Mouse (Mus musculus): ENCODE measurements around the gene A930018P22Rik. TPM values are rescaled to one million over a fixed set of nuclear protein-coding genes. Genes with fewer than 3 reads are reported as not detected.
A peak's percentile ranks its signal among the peaks of the same experiment; 100 is the strongest.
"Not testable (repeated sequence)": the region's sequence is repeated elsewhere in the genome, so short reads cannot be mapped to it uniquely, and the experiment has no call there.

The A930018P22Rik gene
- polyA plus RNA-seq (2014; fragmentation: Nextera tagmentation; extraction: Ambion mirVana) = 0.59 TPM in 1 of 2 replicates, not detected in the other

- peaks cover 22 to 50% of the 10 kb centered on the region in 2 experiments for H3K4me1 ChIP-seq (ENCODE audit: control insufficient read depth in 2 of 2, insufficient read depth in 2 of 2, low read length in 2 of 2)
- peak within 1 kb of the TSS; percentile 79 to 85 for H3K27ac ChIP-seq (replicated peaks in 1 of 2; ENCODE audit: control insufficient read depth in 1 of 2, insufficient read depth in 1 of 2, low read depth in 2 of 2, low read length in 2 of 2)
- no peaks in the 10 kb centered on the region for H3K9me3 ChIP-seq (ENCODE audit: control insufficient read depth, low read length)
- no peaks in the 10 kb centered on the region for H3K36me3 ChIP-seq (ENCODE audit: control insufficient read depth, insufficient read depth, low read length)
- under 1% methylated on average over 73 of the region's 74 CpGs for WGBS
- peak within 1 kb of the TSS; percentile 70 to 81 for H3K4me3 ChIP-seq (ENCODE audit: control insufficient read depth in 1 of 2, insufficient read depth in 1 of 2, low read depth in 1 of 2, low read length in 2 of 2)
- H3K27me3 ChIP-seq (ENCODE audit: control insufficient read depth, insufficient read depth, low read length) = no peaks in the 10 kb centered on the region
- peak; percentile 95 for ATAC-seq (ENCODE audit: insufficient number of reproducible peaks, insufficient read depth, low FRiP score, low read depth)
- H3K9ac ChIP-seq (ENCODE audit: low read length) = peak within 1 kb of the TSS; percentile 85
- H3K4me2 ChIP-seq (ENCODE audit: low read length) = peak within 1 kb of the TSS; percentile 83
These were observed at the start of gene A930018P22Rik for GRCm38 (mm10) chr2:104122505-104123378. A930018P22Rik (plus strand) TSS chr2:104122769.

GRCm38 (mm10) chr2:104078285-104078684, 44.3 kb upstream of the A930018P22Rik start:
- not testable (repeated sequence) for H3K9me3 ChIP-seq (ENCODE audit: control insufficient read depth, low read length); H3K4me2 ChIP-seq (ENCODE audit: low read length); H3K4me3 ChIP-seq (ENCODE audit: control insufficient read depth in 1 of 2, insufficient read depth in 1 of 2, low read depth in 1 of 2, low read length in 2 of 2); H3K27ac ChIP-seq (replicated peaks in 1 of 2; ENCODE audit: control insufficient read depth in 1 of 2, insufficient read depth in 1 of 2, low read depth in 2 of 2, low read length in 2 of 2); H3K27me3 ChIP-seq (ENCODE audit: control insufficient read depth, insufficient read depth, low read length); ATAC-seq (ENCODE audit: insufficient number of reproducible peaks, insufficient read depth, low FRiP score, low read depth); H3K36me3 ChIP-seq (ENCODE audit: control insufficient read depth, insufficient read depth, low read length); H3K4me1 ChIP-seq (ENCODE audit: control insufficient read depth in 2 of 2, insufficient read depth in 2 of 2, low read length in 2 of 2); H3K9ac ChIP-seq (ENCODE audit: low read length)
- WGBS = 58% methylated on average over 5 of the region's 5 CpGs

GRCm38 (mm10) chr2:104081436-104082050, 41.0 kb upstream of the A930018P22Rik start:
- not testable (repeated sequence) for ATAC-seq (ENCODE audit: insufficient number of reproducible peaks, insufficient read depth, low FRiP score, low read depth)

GRCm38 (mm10) chr2:104082474-104082873, 40.1 kb upstream of the A930018P22Rik start:
- Histone ChIP-seq H3K9me3 (ENCODE audit: control insufficient read depth, low read length) (no peaks in the 10 kb centered on the region), H3K9ac (ENCODE audit: low read length) (no peak overlapping the region), H3K36me3 (ENCODE audit: control insufficient read depth, insufficient read depth, low read length) (no peaks in the 10 kb centered on the region), H3K4me3 (ENCODE audit: control insufficient read depth in 1 of 2, insufficient read depth in 1 of 2, low read depth in 1 of 2, low read length in 2 of 2) (no peak overlapping the region), H3K4me2 (ENCODE audit: low read length) (no peak overlapping the region), H3K4me1 (ENCODE audit: control insufficient read depth in 2 of 2, insufficient read depth in 2 of 2, low read length in 2 of 2) (peaks cover 0 to 2% of the 10 kb centered on the region in 2 experiments; a peak in 1 of 4 replicates), H3K27me3 (ENCODE audit: control insufficient read depth, insufficient read depth, low read length) (no peaks in the 10 kb centered on the region), H3K27ac (replicated peaks in 1 of 2; ENCODE audit: control insufficient read depth in 1 of 2, insufficient read depth in 1 of 2, low read depth in 2 of 2, low read length in 2 of 2) (no peak overlapping the region)
- 0 out of 2 replicates have a peak, but pooled peaks have one; percentile 54 for ATAC-seq (ENCODE audit: insufficient number of reproducible peaks, insufficient read depth, low FRiP score, low read depth)

More at GRCm38 (mm10) chr2:104081436-104082050, 41.0 kb upstream of the A930018P22Rik start:
- H3K27ac ChIP-seq (replicated peaks in 1 of 2; ENCODE audit: control insufficient read depth in 1 of 2, insufficient read depth in 1 of 2, low read depth in 2 of 2, low read length in 2 of 2); H3K4me1 ChIP-seq (ENCODE audit: control insufficient read depth in 2 of 2, insufficient read depth in 2 of 2, low read length in 2 of 2); H3K36me3 ChIP-seq (ENCODE audit: control insufficient read depth, insufficient read depth, low read length); H3K9me3 ChIP-seq (ENCODE audit: control insufficient read depth, low read length); H3K27me3 ChIP-seq (ENCODE audit: control insufficient read depth, insufficient read depth, low read length); H3K4me3 ChIP-seq (ENCODE audit: control insufficient read depth in 1 of 2, insufficient read depth in 1 of 2, low read depth in 1 of 2, low read length in 2 of 2); H3K4me2 ChIP-seq (ENCODE audit: low read length); H3K9ac ChIP-seq (ENCODE audit: low read length): not testable (repeated sequence)
- no CpG with 5 or more reads among the region's 1 CpGs for WGBS

- not testable (repeated sequence) for H3K4me2 ChIP-seq (ENCODE audit: low read length); H3K9me3 ChIP-seq (ENCODE audit: control insufficient read depth, low read length); H3K27me3 ChIP-seq (ENCODE audit: control insufficient read depth, insufficient read depth, low read length); H3K36me3 ChIP-seq (ENCODE audit: control insufficient read depth, insufficient read depth, low read length); H3K27ac ChIP-seq (replicated peaks in 1 of 2; ENCODE audit: control insufficient read depth in 1 of 2, insufficient read depth in 1 of 2, low read depth in 2 of 2, low read length in 2 of 2); H3K4me3 ChIP-seq (ENCODE audit: control insufficient read depth in 1 of 2, insufficient read depth in 1 of 2, low read depth in 1 of 2, low read length in 2 of 2); ATAC-seq (ENCODE audit: insufficient number of reproducible peaks, insufficient read depth, low FRiP score, low read depth); H3K4me1 ChIP-seq (ENCODE audit: control insufficient read depth in 2 of 2, insufficient read depth in 2 of 2, low read length in 2 of 2); H3K9ac ChIP-seq (ENCODE audit: low read length)
These were observed 38.5 kb upstream of the A930018P22Rik start for GRCm38 (mm10) chr2:104084027-104084426.

- not testable (repeated sequence) for H3K4me1 ChIP-seq (ENCODE audit: control insufficient read depth in 2 of 2, insufficient read depth in 2 of 2, low read length in 2 of 2); ATAC-seq (ENCODE audit: insufficient number of reproducible peaks, insufficient read depth, low FRiP score, low read depth); H3K27me3 ChIP-seq (ENCODE audit: control insufficient read depth, insufficient read depth, low read length); H3K9ac ChIP-seq (ENCODE audit: low read length); H3K27ac ChIP-seq (replicated peaks in 1 of 2; ENCODE audit: control insufficient read depth in 1 of 2, insufficient read depth in 1 of 2, low read depth in 2 of 2, low read length in 2 of 2); H3K36me3 ChIP-seq (ENCODE audit: control insufficient read depth, insufficient read depth, low read length); H3K9me3 ChIP-seq (ENCODE audit: control insufficient read depth, low read length); H3K4me2 ChIP-seq (ENCODE audit: low read length); H3K4me3 ChIP-seq (ENCODE audit: control insufficient read depth in 1 of 2, insufficient read depth in 1 of 2, low read depth in 1 of 2, low read length in 2 of 2)
- WGBS = 36% methylated on average over 1 of the region's 1 CpGs
These were observed 35.0 kb upstream of the A930018P22Rik start for GRCm38 (mm10) chr2:104087562-104087961.

- 81% methylated on average over 2 of the region's 2 CpGs for WGBS
- no peak overlapping the region for H3K4me3 ChIP-seq (ENCODE audit: control insufficient read depth in 1 of 2, insufficient read depth in 1 of 2, low read depth in 1 of 2, low read length in 2 of 2)
- H3K4me1 ChIP-seq (ENCODE audit: control insufficient read depth in 2 of 2, insufficient read depth in 2 of 2, low read length in 2 of 2) = peaks cover 0 to 5% of the 10 kb centered on the region in 2 experiments; a peak in 2 of 4 replicates
- H3K9me3 ChIP-seq (ENCODE audit: control insufficient read depth, low read length) = no peaks in the 10 kb centered on the region
- H3K27ac ChIP-seq (replicated peaks in 1 of 2; ENCODE audit: control insufficient read depth in 1 of 2, insufficient read depth in 1 of 2, low read depth in 2 of 2, low read length in 2 of 2) = no peak overlapping the region
- no peak overlapping the region for H3K9ac ChIP-seq (ENCODE audit: low read length)
- no peak for ATAC-seq (ENCODE audit: insufficient number of reproducible peaks, insufficient read depth, low FRiP score, low read depth)
- H3K36me3 ChIP-seq (ENCODE audit: control insufficient read depth, insufficient read depth, low read length) = no peaks in the 10 kb centered on the region
- H3K4me2 ChIP-seq (ENCODE audit: low read length) = no peak overlapping the region
- H3K27me3 ChIP-seq (ENCODE audit: control insufficient read depth, insufficient read depth, low read length) = no peaks in the 10 kb centered on the region
These were observed 29.3 kb upstream of the A930018P22Rik start for GRCm38 (mm10) chr2:104093305-104093704.
